Mouse (Mus musculus): Measurements from ENCODE around the gene Bad.

- TF ChIP-seq POLR2A (IDR thresholded peaks at IDR 0.05; ENCODE audit: borderline replicate concordance, extremely low read depth, insufficient read depth, insufficient read length, poor library complexity, severe bottlenecking) (no peak), CTCF (IDR thresholded peaks at IDR 0.05; ENCODE audit: borderline replicate concordance, extremely low read depth, insufficient read depth, insufficient read length) (no peak)
These were observed 2.3 kb upstream of the Bad start for GRCm38 (mm10) chr19:6939106-6940002.

All from brain, embryonic 14.5 days (tissue).